Comparison of ENCODE assay signal across 8 mouse cellular contexts in the genomic region with DNA sequence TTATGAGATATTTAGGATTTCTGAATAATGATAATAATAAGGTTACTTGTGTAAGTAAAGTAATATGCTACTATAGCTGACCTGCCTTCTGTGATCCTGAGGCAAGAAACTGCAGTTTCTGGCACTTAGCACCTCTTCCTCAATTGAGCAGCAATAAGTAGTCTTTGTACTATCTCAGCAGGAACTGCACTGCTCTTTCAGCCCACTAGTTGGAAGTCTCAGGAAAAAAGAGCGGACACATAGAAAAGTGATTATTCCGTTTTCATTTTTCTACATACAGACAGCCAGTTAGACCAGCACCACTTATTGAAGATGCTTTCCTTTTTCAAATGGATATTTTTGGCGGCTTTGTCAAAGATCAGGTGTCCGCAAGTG.
DNase-seq lines count a peak whose midpoint lies in the region; ATAC-seq and TF ChIP-seq lines count a peak whose summit lies in the region.
"Not testable (repeated sequence)": the region's sequence is repeated elsewhere in the genome, so short reads cannot be mapped to it uniquely, and the experiment has no call there.

No protein-coding gene starts in this region.

- H3K27ac ChIP-seq in embryonic facial prominence, embryonic 10.5 days (replicated peaks); forebrain, postnatal 0 days (ENCODE audit: low read depth, low read length); hindbrain, embryonic 12.5 days; kidney, embryonic 16.5 days (ENCODE audit: low read length); liver, embryonic 16.5 days (ENCODE audit: low read length); midbrain, embryonic 13.5 days: not testable (repeated sequence)

- H3K36me3 ChIP-seq in embryonic facial prominence, embryonic 10.5 days (replicated peaks); forebrain, postnatal 0 days (ENCODE audit: insufficient read depth); hindbrain, embryonic 12.5 days; kidney, embryonic 16.5 days (ENCODE audit: insufficient read depth, low read length); liver, embryonic 16.5 days (ENCODE audit: control insufficient read depth, insufficient read depth); midbrain, embryonic 13.5 days; splenic B cell, adult 2 months (ENCODE audit: control insufficient read depth, insufficient read depth, low read length, poor library complexity, severe bottlenecking): not testable (repeated sequence)

- H3K27me3 ChIP-seq in embryonic facial prominence, embryonic 10.5 days (replicated peaks; ENCODE audit: low read depth, poor library complexity, severe bottlenecking); forebrain, postnatal 0 days (ENCODE audit: insufficient read depth, low read length); hindbrain, embryonic 12.5 days; kidney, embryonic 16.5 days (ENCODE audit: insufficient read depth, low read length); liver, embryonic 16.5 days (ENCODE audit: control insufficient read depth, insufficient read depth, low read depth, low read length); midbrain, embryonic 13.5 days; splenic B cell, adult 2 months (ENCODE audit: control insufficient read depth, insufficient read depth, low read length, poor library complexity, severe bottlenecking): not testable (repeated sequence)

- H3K9ac ChIP-seq in forebrain, postnatal 0 days; hindbrain, embryonic 12.5 days; kidney, embryonic 16.5 days (replicated peaks; ENCODE audit: low read length); liver, embryonic 16.5 days (ENCODE audit: low read depth, low read length); midbrain, embryonic 13.5 days (replicated peaks): not testable (repeated sequence)

- H3K9me3 ChIP-seq in embryonic facial prominence, embryonic 10.5 days; forebrain, postnatal 0 days (ENCODE audit: low read length); hindbrain, embryonic 12.5 days (replicated peaks); kidney, embryonic 16.5 days (ENCODE audit: low read length); liver, embryonic 16.5 days (replicated peaks; ENCODE audit: control insufficient read depth, low read length); midbrain, embryonic 13.5 days: not testable (repeated sequence)

- H3K4me3 ChIP-seq in embryonic facial prominence, embryonic 10.5 days, result peak overlapping the region; percentile 52
- H3K4me3 ChIP-seq in forebrain, postnatal 0 days (ENCODE audit: low read depth, low read length), result peak overlapping the region; percentile 32
- peak overlapping the region; percentile 30 for H3K4me3 ChIP-seq in hindbrain, embryonic 12.5 days
- H3K4me3 ChIP-seq in kidney, embryonic 16.5 days (ENCODE audit: low read length), result peak overlapping the region; percentile 48
- peak overlapping the region; percentile 50; the same call in 1 of the 2 replicates for H3K4me3 ChIP-seq in liver, embryonic 16.5 days (ENCODE audit: low read depth, low read length)
- peak overlapping the region; percentile 42 for H3K4me3 ChIP-seq in midbrain, embryonic 13.5 days (replicated peaks)

- peak; percentile 64 for ATAC-seq in forebrain, postnatal 0 days
- not testable (repeated sequence) for ATAC-seq in hindbrain, embryonic 12.5 days (ENCODE audit: low FRiP score); kidney, embryonic 16.5 days (ENCODE audit: low FRiP score, low TSS enrichment); liver, embryonic 16.5 days (ENCODE audit: low read depth); midbrain, embryonic 13.5 days

- not testable (repeated sequence) for H3K4me1 ChIP-seq in embryonic facial prominence, embryonic 10.5 days; forebrain, postnatal 0 days (ENCODE audit: insufficient read depth); hindbrain, embryonic 12.5 days; kidney, embryonic 16.5 days (ENCODE audit: insufficient read depth, low read length); liver, embryonic 16.5 days (ENCODE audit: control insufficient read depth, low read depth, low read length); midbrain, embryonic 13.5 days (replicated peaks)

- WGBS in embryonic facial prominence, embryonic 10.5 days, result 58% methylated on average over 4 of the region's 4 CpGs
- 60% methylated on average over 4 of the region's 4 CpGs for WGBS in forebrain, postnatal 0 days
- WGBS in hindbrain, embryonic 12.5 days, result 69% methylated on average over 4 of the region's 4 CpGs
- 64% methylated on average over 4 of the region's 4 CpGs for WGBS in kidney, embryonic 16.5 days
- WGBS in liver, embryonic 16.5 days (ENCODE audit: insufficient replicate concordance), result 54% methylated on average over 4 of the region's 4 CpGs
- WGBS in midbrain, embryonic 13.5 days, result 58% methylated on average over 4 of the region's 4 CpGs

- DNase-seq in 416B (ENCODE audit: low read depth), result peak; percentile 50
- not testable (repeated sequence) for DNase-seq in embryonic facial prominence, embryonic 10.5 days (ENCODE audit: low spot score); forebrain, postnatal 0 days
- peak; percentile 6 for DNase-seq in splenic B cell, adult 2 months (ENCODE audit: low read depth, low spot score)

- H3K4me2 ChIP-seq in forebrain, postnatal 0 days (ENCODE audit: low read depth), result peak overlapping the region; percentile 24; the same call in 1 of the 2 replicates
- peak overlapping the region; percentile 31; the same call in 1 of the 2 replicates for H3K4me2 ChIP-seq in hindbrain, embryonic 12.5 days (replicated peaks)
- H3K4me2 ChIP-seq in kidney, embryonic 16.5 days (replicated peaks; ENCODE audit: low read depth, low read length), result peak overlapping the region; percentile 33
- H3K4me2 ChIP-seq in liver, embryonic 16.5 days (ENCODE audit: low read depth, low read length), result peak overlapping the region; percentile 27; the same call in 1 of the 2 replicates
- H3K4me2 ChIP-seq in midbrain, embryonic 13.5 days (replicated peaks), result peak overlapping the region; percentile 37

- peak; percentile 13; the same call in 1 of the 2 replicates for TF ChIP-seq CTCF in forebrain, postnatal 0 days (IDR thresholded peaks at IDR 0.05; ENCODE audit: low read depth)
